Mouse (Mus musculus) Patski (cell line): ENCODE measurements around the gene Tmem41a. TPM values are rescaled to one million over a fixed set of nuclear protein-coding genes. Genes with fewer than 3 reads are reported as not detected.

Experiments used
- ATAC-seq: fragments of 100-300 bp; one replicate; pipeline ENCODE4 v1.8.0; 2021
- CTCF ChIA-PET: fragments of 350-600 bp; sonication (Branson Sonifier 250); formaldehyde crosslinking; loops from one replicate; lab custom pipeline; 2022; ENCODE audit warnings: inconsistent platforms; lab: Charles Lee
- POLR2A ChIA-PET: fragments of 350-600 bp; sonication (Branson Sonifier 250); formaldehyde crosslinking; loops from one replicate; lab custom pipeline; 2022; ENCODE audit warnings: antibody characterized with exemption, inconsistent platforms; lab: Charles Lee
- DNase-seq: peaks from one replicate; pipeline ENCODE4 v3.0.0-alpha.2; 2011; ENCODE audit warnings: low read depth, low spot score
- H3K27me3 ChIP-seq: fragments of 371-371 bp; one replicate; pipeline ENCODE4 v1.5.1; 2021
- CTCF ChIP-seq: fragments of 100-300 bp; IDR thresholded peaks from one replicate; pipeline ENCODE4 v1.5.1; 2021
- in situ Hi-C: fragments of 300-500 bp; cut with MboI; formaldehyde crosslinking; loops from 3 replicates; pipeline ENCODE4 v1.11.1; 2018; ENCODE audit warnings: low pct_unique_long_range_greater_than_20kb, mixed read lengths
- polyA plus RNA-seq: library from polyadenylated mRNA; unstranded; gene quantifications from one replicate; pipeline ENCODE4 v1.2.3, GENCODE M21; 2021

Gene Tmem41a
- polyA plus RNA-seq, 1 experiment from 2014 or later: 11.2 TPM

DNA sequence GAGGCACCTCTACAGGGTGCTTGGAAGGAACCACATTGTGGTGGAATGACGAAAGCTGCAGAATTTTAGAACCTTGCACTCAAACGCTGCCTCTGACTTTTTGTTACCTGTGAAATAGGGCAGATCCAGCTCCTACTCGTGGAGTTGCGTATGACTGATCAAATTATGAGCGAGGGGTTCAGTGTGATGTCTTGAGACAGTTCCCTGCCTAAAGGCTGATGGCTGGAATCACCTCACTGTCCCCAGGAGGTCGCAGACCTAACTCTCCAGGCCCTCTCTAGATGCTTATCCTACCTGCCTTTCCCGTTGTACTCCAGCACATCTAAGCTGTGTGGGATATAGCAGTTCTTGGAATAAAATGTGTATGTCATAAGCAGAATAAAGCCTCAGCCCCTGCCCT, 41.4 kb downstream of the Tmem41a start:
- CTCF ChIA-PET: no interaction called here
- POLR2A ChIA-PET: interaction anchor here (1.0 kb wide), 1 partner anchor 21 kb away, joined by 3 read pairs; no protein-coding TSS in a partner anchor
- H3K27me3 ChIP-seq: no peaks in the 10 kb centered on the region
- ATAC-seq: no peak
- DNase-seq: no peak
- TF ChIP-seq CTCF: no peak
- in situ Hi-C loops: no loop called here

GRCm38 (mm10) chr16:21904636-21905035, 42.7 kb downstream of the Tmem41a start:
- ChIA-PET POLR2A (no interaction called here), CTCF (interaction anchor here (1.4 to 2.5 kb wide), 2 partner anchors 11 to 48 kb away, joined by 3 to 6 read pairs; no protein-coding TSS in a partner anchor)
- H3K27me3 ChIP-seq: no peaks in the 10 kb centered on the region
- in situ Hi-C loops: no loop called here
- DNase-seq: no peak
- ATAC-seq: no peak
- no peak for TF ChIP-seq CTCF

DNA sequence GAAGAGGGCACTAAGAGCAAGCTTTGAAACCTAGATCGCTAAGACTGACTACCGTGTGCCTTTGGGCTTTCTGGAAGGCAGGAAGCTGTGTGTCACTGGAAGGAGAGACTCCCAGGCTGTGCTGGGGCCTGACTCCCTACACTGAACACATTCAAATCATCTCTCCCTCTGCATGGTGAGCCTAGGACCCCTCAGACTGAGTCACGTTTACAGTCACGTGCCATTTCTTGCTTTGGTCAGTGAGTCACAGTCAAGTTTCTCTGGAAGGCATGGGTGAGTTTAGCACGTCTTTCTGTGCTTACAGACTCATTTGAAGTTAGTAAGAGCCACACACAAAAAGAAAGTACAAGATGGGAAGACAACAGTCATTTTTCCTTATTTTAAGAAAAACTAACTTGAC, 46.1 kb downstream of the Tmem41a start:
- H3K27me3 ChIP-seq: no peaks in the 10 kb centered on the region
- in situ Hi-C loops: no loop called here
- ChIA-PET POLR2A (interaction anchor here (0.6 kb wide), 1 partner anchor 12 kb away, joined by 3 read pairs; no protein-coding TSS in a partner anchor), CTCF (no interaction called here)
- DNase-seq (no peak), ATAC-seq (no peak)
- TF ChIP-seq CTCF: no peak

DNA sequence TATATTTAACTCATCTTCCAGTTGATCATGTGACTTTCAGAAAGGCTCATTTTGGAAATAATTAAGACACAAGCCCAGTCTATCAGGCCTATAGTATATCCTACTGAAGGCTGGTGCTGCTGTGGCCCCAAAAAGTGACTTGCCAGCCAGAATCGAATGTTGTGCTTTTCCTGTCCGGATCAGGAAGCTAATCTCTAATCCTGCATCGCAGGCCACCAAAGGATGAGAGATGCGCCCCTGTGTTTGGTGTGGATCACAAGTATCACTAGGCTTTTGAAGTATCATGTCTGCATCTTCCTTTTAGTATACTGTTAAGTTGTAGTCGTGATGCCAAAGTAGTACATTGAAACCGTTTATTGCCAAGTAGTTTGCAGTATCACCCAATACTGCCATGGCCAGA, 53.5 kb downstream of the Tmem41a start:
- ChIA-PET POLR2A (no interaction called here), CTCF (interaction anchor here (0.7 to 1.2 kb wide), 2 partner anchors 10 to 37 kb away, joined by 3 read pairs; no protein-coding TSS in a partner anchor)
- no peak for ATAC-seq
- TF ChIP-seq CTCF: no peak
- DNase-seq: no peak
- in situ Hi-C loops: no loop called here
- no peaks in the 10 kb centered on the region for H3K27me3 ChIP-seq

DNA sequence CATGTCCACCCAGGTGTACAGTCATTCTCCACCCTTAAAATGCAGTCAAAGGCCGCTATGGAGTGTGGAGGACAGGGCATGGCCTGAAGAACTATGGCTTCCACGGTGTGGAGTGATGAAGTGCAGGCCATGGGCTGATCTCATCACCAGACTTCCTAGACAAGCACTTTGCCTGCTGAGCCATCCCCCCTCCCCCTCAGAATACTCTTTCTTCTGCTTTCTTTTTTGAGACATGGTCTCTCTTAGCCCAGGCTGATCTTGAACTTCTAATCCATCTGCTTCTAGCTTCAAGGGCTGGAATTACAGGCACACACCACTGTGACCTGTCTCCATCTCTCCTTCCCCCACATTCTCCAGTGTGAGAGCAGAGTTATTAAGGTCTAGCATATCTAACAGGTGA, 59.8 kb downstream of the Tmem41a start:
- ATAC-seq: no peak
- TF ChIP-seq CTCF: no peak
- ChIA-PET CTCF (no interaction called here), POLR2A (no interaction called here)
- H3K27me3 ChIP-seq: no peaks in the 10 kb centered on the region
- in situ Hi-C loops: no loop called here
- no peak for DNase-seq

Other genes with a start within 250 kb of the Tmem41a start
- gene Ehhadh, start 159.7 kb downstream of the Tmem41a start, polyA plus RNA-seq: 0.08 TPM
- gene Map3k13, start 153.2 kb downstream of the Tmem41a start, polyA plus RNA-seq: 0.83 TPM
- gene Liph, start 48.1 kb upstream of the Tmem41a start, polyA plus RNA-seq: 0.30 TPM
- 35.3 TPM for gene Senp2, start 61.9 kb upstream of the Tmem41a start, polyA plus RNA-seq
- 30.7 TPM for gene Igf2bp2, start 215.7 kb upstream of the Tmem41a start, polyA plus RNA-seq